In the genomic region with DNA sequence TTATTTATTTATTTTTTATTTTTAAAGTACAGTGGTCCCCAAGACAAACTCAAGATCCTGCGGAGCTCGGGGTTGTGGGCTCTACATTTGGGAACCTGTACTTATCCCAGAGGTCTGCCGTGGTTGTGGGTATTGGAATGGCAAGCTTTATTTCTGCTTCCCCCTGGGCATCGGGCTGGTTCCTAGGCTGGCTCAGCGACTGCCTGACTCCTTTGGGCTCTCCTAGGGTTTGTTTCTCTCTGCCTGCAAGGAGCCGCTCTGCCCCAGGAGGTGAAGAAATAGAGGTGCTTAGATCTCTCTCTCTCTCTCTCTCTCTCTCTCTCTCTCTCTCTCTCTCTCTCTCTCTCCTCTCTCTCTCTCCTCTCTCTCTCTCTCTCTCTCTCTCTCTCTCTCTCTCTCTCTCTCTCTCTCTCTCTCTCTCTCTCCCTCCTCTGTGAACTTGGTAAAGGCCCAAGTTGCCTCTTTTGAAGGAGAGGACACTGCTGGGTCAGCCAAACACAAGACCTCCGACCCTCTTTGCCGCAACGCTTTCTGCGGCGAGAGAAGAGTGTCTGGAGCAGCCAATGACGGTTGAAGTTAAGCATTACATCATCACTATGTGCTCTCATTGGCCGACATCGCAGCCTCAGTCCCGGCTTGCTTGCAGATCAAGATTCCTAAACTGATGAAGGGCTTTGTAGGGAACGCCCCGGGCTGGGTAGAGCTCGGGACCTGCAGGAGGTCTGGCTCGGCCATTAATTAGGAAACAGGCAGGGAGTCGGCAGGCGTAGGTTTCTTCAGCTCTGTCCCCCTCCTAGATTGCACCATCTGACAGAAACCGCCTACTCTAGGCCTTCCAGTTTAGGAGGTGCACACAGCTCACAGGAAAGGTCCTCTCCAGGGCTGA, we compare ENCODE assay signal across 8 mouse cellular contexts. TPM values are rescaled to one million over a fixed set of nuclear protein-coding genes. Genes with fewer than 3 reads are reported as not detected.
DNase-seq lines count a peak whose midpoint lies in the region; ATAC-seq and TF ChIP-seq lines count a peak whose summit lies in the region.

No protein-coding gene starts in this region.

- DNase-seq in urinary bladder, postnatal 14 days (ENCODE audit: low spot score), result peak; percentile 44
- DNase-seq in urinary bladder, adult 2 months (ENCODE audit: low spot score), result no peak
- peak; percentile 86 for DNase-seq in forebrain, embryonic 10.5 days (ENCODE audit: extremely low spot score, low spot score)
- DNase-seq in kidney, postnatal 0 days (ENCODE audit: low spot score), result peak; percentile 85
- peak; percentile 46 for DNase-seq in liver, embryonic 11.5 days (ENCODE audit: low spot score)
- DNase-seq in thymus, adult 2 months, result peak; percentile 8

- ATAC-seq in heart, embryonic 15.5 days (replicated peaks; ENCODE audit: insufficient number of reproducible peaks, insufficient read depth, low FRiP score, low read depth), result peak; percentile 82
- peak; percentile 85 for ATAC-seq in kidney, postnatal 0 days (replicated peaks; ENCODE audit: low FRiP score, low read depth)
- ATAC-seq in liver, embryonic 11.5 days (replicated peaks; ENCODE audit: low FRiP score), result peak; percentile 68
- ATAC-seq in monocyte, adult 5-6 weeks (replicated peaks; ENCODE audit: insufficient number of reproducible peaks, low FRiP score, low TSS enrichment, poor library complexity, severe bottlenecking), result 0 out of 2 replicates have a peak, but pooled peaks have one; percentile 9

- H3K4me2 ChIP-seq in heart, embryonic 15.5 days, result peak overlapping the region; percentile 71
- H3K4me2 ChIP-seq in kidney, postnatal 0 days (ENCODE audit: low read length), result peak overlapping the region; percentile 43
- peak overlapping the region; percentile 39 for H3K4me2 ChIP-seq in liver, embryonic 11.5 days

- H3K9me3 ChIP-seq in forebrain, embryonic 10.5 days, result no peaks in the 10 kb centered on the region
- H3K9me3 ChIP-seq in heart, embryonic 15.5 days (replicated peaks), result no peaks in the 10 kb centered on the region
- H3K9me3 ChIP-seq in kidney, postnatal 0 days (replicated peaks; ENCODE audit: low read length), result no peaks in the 10 kb centered on the region
- no peaks in the 10 kb centered on the region for H3K9me3 ChIP-seq in liver, embryonic 11.5 days (ENCODE audit: control insufficient read depth, low read length)

- peak overlapping the region; percentile 87 for H3K27ac ChIP-seq in forebrain, embryonic 10.5 days
- H3K27ac ChIP-seq in heart, embryonic 15.5 days, result no peak overlapping the region
- H3K27ac ChIP-seq in kidney, postnatal 0 days, result no peak overlapping the region
- no peak overlapping the region for H3K27ac ChIP-seq in liver, embryonic 11.5 days (ENCODE audit: low read depth, low read length)
- H3K27ac ChIP-seq in thymus, adult 2 months (ENCODE audit: control insufficient read depth, insufficient read depth, low read length), result no peak overlapping the region

- H3K36me3 ChIP-seq in forebrain, embryonic 10.5 days (replicated peaks), result no peaks in the 10 kb centered on the region
- H3K36me3 ChIP-seq in heart, embryonic 15.5 days, result no peaks in the 10 kb centered on the region
- H3K36me3 ChIP-seq in kidney, postnatal 0 days (ENCODE audit: insufficient read depth, low read length), result no peaks in the 10 kb centered on the region
- no peaks in the 10 kb centered on the region for H3K36me3 ChIP-seq in liver, embryonic 11.5 days (ENCODE audit: control insufficient read depth, insufficient read depth, low read length)
- no peaks in the 10 kb centered on the region for H3K36me3 ChIP-seq in thymus, adult 2 months (ENCODE audit: control insufficient read depth, insufficient read depth, low read length)

- H3K9ac ChIP-seq in heart, embryonic 15.5 days, result no peak overlapping the region
- no peak overlapping the region for H3K9ac ChIP-seq in kidney, postnatal 0 days (ENCODE audit: low read depth, low read length)
- H3K9ac ChIP-seq in liver, embryonic 11.5 days (ENCODE audit: low read depth, low read length), result no peak overlapping the region

- H3K27me3 ChIP-seq in forebrain, embryonic 10.5 days (ENCODE audit: poor library complexity, severe bottlenecking), result no peaks in the 10 kb centered on the region
- H3K27me3 ChIP-seq in heart, embryonic 15.5 days, result no peaks in the 10 kb centered on the region
- no peaks in the 10 kb centered on the region for H3K27me3 ChIP-seq in kidney, postnatal 0 days (ENCODE audit: insufficient read depth, low read length)
- H3K27me3 ChIP-seq in liver, embryonic 11.5 days (replicated peaks; ENCODE audit: control insufficient read depth, insufficient read depth, low read length), result peaks cover 6% of the 10 kb centered on the region
- no peaks in the 10 kb centered on the region for H3K27me3 ChIP-seq in thymus, adult 2 months (ENCODE audit: control insufficient read depth, insufficient read depth, low read length)

- TF ChIP-seq CTCF in kidney, postnatal 0 days (IDR thresholded peaks at IDR 0.05; ENCODE audit: low read depth), result no peak
- TF ChIP-seq CTCF in thymus, adult 2 months (IDR thresholded peaks at IDR 0.05; ENCODE audit: borderline replicate concordance, control insufficient read depth, extremely low read depth, insufficient read depth, low read length, poor library complexity), result no peak

- peak overlapping the region; percentile 40 for H3K4me3 ChIP-seq in forebrain, embryonic 10.5 days
- H3K4me3 ChIP-seq in heart, embryonic 15.5 days, result peak overlapping the region; percentile 40
- no peak overlapping the region for H3K4me3 ChIP-seq in kidney, postnatal 0 days (replicated peaks; ENCODE audit: low read depth, low read length)
- H3K4me3 ChIP-seq in liver, embryonic 11.5 days (ENCODE audit: low read depth, low read length), result peak overlapping the region; percentile 7; the same call in 1 of the 2 replicates
- no peak overlapping the region for H3K4me3 ChIP-seq in thymus, adult 2 months (ENCODE audit: control insufficient read depth, insufficient read depth, low read length)

- 9% methylated on average over 22 of the region's 22 CpGs for WGBS in forebrain, embryonic 10.5 days
- 12% methylated on average over 22 of the region's 22 CpGs for WGBS in heart, embryonic 15.5 days
- WGBS in kidney, postnatal 0 days, result 10% methylated on average over 22 of the region's 22 CpGs
- 15% methylated on average over 22 of the region's 22 CpGs for WGBS in liver, embryonic 11.5 days
- 41% methylated on average over 22 of the region's 22 CpGs for WGBS in thymus, adult 2 months

- TF ChIP-seq POLR2A in thymus, adult 2 months (IDR thresholded peaks at IDR 0.05; ENCODE audit: control insufficient read depth, extremely low read depth, insufficient read depth, low read length, poor library complexity), result no peak

- H3K4me1 ChIP-seq in forebrain, embryonic 10.5 days, result peaks cover 49% of the 10 kb centered on the region
- peaks cover 3% of the 10 kb centered on the region; the same call in 1 of the 2 replicates for H3K4me1 ChIP-seq in heart, embryonic 15.5 days (replicated peaks)
- H3K4me1 ChIP-seq in kidney, postnatal 0 days (replicated peaks; ENCODE audit: insufficient read depth, low read length), result no peaks in the 10 kb centered on the region
- no peaks in the 10 kb centered on the region for H3K4me1 ChIP-seq in liver, embryonic 11.5 days (replicated peaks; ENCODE audit: control insufficient read depth, insufficient read depth, low read length)
- H3K4me1 ChIP-seq in thymus, adult 2 months (replicated peaks; ENCODE audit: control insufficient read depth, insufficient read depth, low read length), result no peaks in the 10 kb centered on the region

RNA-seq across cellular contexts. Expression of a gene that starts 42.9 kb away (rescaled TPM):
- 289 and 307 TPM in 2 replicates for polyA plus RNA-seq in urinary bladder, adult 2 months (2012; rRNA removed)
- 1,249 and 1,251 TPM in 2 replicates for polyA plus RNA-seq in forebrain, embryonic 10.5 days (2016; fragmentation: Nextera tagmentation; extraction: Ambion mirVana)
- polyA plus RNA-seq in heart, embryonic 15.5 days (2015; fragmentation: Nextera tagmentation; extraction: Ambion mirVana), result 731 and 759 TPM in 2 replicates
- 1,372 and 1,376 TPM in 2 replicates for polyA plus RNA-seq in kidney, postnatal 0 days (2015; fragmentation: Nextera tagmentation; extraction: Ambion mirVana)
- 957 and 975 TPM in 2 replicates for polyA plus RNA-seq in liver, embryonic 11.5 days (2014; fragmentation: Nextera tagmentation; extraction: Ambion mirVana)
- 1,452 to 2,258 TPM (median 2,098 TPM) in 3 replicates for total RNA-seq in monocyte, adult 5-6 weeks (2017)
- polyA plus RNA-seq in thymus, adult 2 months (2012; rRNA removed), result 511 and 554 TPM in 2 replicates

Comparison
In these comparisons a context has a peak if more than half of its experiments do, and no peak if none do; other contexts are left out.
1. H3K4me3 ChIP-seq: peak in forebrain, embryonic 10.5 days (single experiment), heart, embryonic 15.5 days (single experiment) and liver, embryonic 11.5 days (single experiment); none in kidney, postnatal 0 days (single experiment) and thymus, adult 2 months (single experiment).
2. ATAC-seq: peak in every context shown above with its lines; median percentile 85 in kidney, postnatal 0 days; 82 in heart, embryonic 15.5 days; 68 in liver, embryonic 11.5 days; 9 in monocyte, adult 5-6 weeks.
3. Peak in every context shown above with its lines, with median percentiles within 50 percentile points of each other: H3K4me2 ChIP-seq.